In the genomic region with DNA sequence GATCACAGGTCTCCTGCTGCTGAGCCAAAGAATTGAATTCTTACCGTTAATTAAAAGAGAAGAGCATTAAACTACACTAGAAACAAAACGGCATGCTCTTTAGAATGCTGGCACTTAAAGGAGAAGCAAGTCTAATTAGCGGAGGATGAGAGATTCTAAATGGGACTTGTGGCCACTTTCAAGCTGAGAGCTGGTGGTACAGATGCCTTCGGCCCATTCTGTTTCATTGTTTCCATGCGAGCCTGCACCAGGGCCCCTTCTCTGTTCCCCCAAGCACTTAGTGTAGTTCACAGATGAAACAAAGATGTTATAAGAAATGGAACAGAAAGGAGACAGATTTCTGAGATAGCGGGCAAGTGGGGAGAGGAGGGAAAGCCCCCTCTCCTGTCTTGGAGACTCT, we compare ENCODE assay signal across 21 mouse cellular contexts. TPM values are rescaled to one million over a fixed set of nuclear protein-coding genes. Genes with fewer than 3 reads are reported as not detected.
A peak's percentile ranks its signal among the peaks of the same experiment; 100 is the strongest.
DNase-seq lines count a peak whose midpoint lies in the region; ATAC-seq and TF ChIP-seq lines count a peak whose summit lies in the region.
"Had no signal": no experiment of that assay in that cellular context is flagged by ENCODE, and none has a peak within 500 bp of the region (broad histone marks: within the 10 kb centered on the region; RNA-seq: fewer than 3 reads in every experiment).

No protein-coding gene starts in this region.

- H3K27ac ChIP-seq in heart, embryonic 10.5 days, result no peak overlapping the region
- H3K27ac ChIP-seq in forebrain, embryonic 13.5 days, result no peak overlapping the region; the same call in 1 of the 2 replicates
- H3K27ac ChIP-seq in hindbrain, postnatal 0 days, result no peak overlapping the region
- H3K27ac ChIP-seq in neural tube, embryonic 11.5 days (ENCODE audit: low read depth, low read length), result 0 out of 2 replicates have a peak overlapping the region, but pooled peaks have one; percentile 29
- no peak overlapping the region for H3K27ac ChIP-seq in intestine, postnatal 0 days (ENCODE audit: low read depth, low read length)
- H3K27ac ChIP-seq: embryonic facial prominence, embryonic 13.5 days; limb, embryonic 15.5 days had no signal

- H3K9ac ChIP-seq in forebrain, embryonic 13.5 days, result no peak overlapping the region
- no peak overlapping the region for H3K9ac ChIP-seq in hindbrain, postnatal 0 days (replicated peaks; ENCODE audit: low read length)
- H3K9ac ChIP-seq in neural tube, embryonic 11.5 days (ENCODE audit: low read length), result no peak overlapping the region
- no peak overlapping the region for H3K9ac ChIP-seq in intestine, postnatal 0 days (ENCODE audit: low read depth, low read length)
- H3K9ac ChIP-seq: embryonic facial prominence, embryonic 13.5 days; limb, embryonic 15.5 days had no signal

- peaks cover 7% of the 10 kb centered on the region; the same call in 1 of the 2 replicates for H3K4me1 ChIP-seq in heart, embryonic 10.5 days
- H3K4me1 ChIP-seq in forebrain, embryonic 13.5 days, result peaks cover 26% of the 10 kb centered on the region
- peaks cover 6% of the 10 kb centered on the region for H3K4me1 ChIP-seq in hindbrain, postnatal 0 days (ENCODE audit: insufficient read depth, low read length)
- H3K4me1 ChIP-seq in neural tube, embryonic 11.5 days (ENCODE audit: control insufficient read depth, insufficient read depth, low read length), result peaks cover 12% of the 10 kb centered on the region
- H3K4me1 ChIP-seq in intestine, postnatal 0 days (replicated peaks; ENCODE audit: control insufficient read depth, insufficient read depth, low read length), result no peaks in the 10 kb centered on the region

- H3K9me3 ChIP-seq in heart, embryonic 10.5 days, result no peaks in the 10 kb centered on the region
- no peaks in the 10 kb centered on the region for H3K9me3 ChIP-seq in forebrain, embryonic 13.5 days (replicated peaks)
- H3K9me3 ChIP-seq in hindbrain, postnatal 0 days (ENCODE audit: low read length), result no peaks in the 10 kb centered on the region
- no peaks in the 10 kb centered on the region for H3K9me3 ChIP-seq in neural tube, embryonic 11.5 days (ENCODE audit: control insufficient read depth, low read length)
- H3K9me3 ChIP-seq in intestine, postnatal 0 days (ENCODE audit: control insufficient read depth), result no peaks in the 10 kb centered on the region
- H3K9me3 ChIP-seq: embryonic facial prominence, embryonic 13.5 days; limb, embryonic 15.5 days had no signal

- peak; percentile 19 for DNase-seq in heart, embryonic 10.5 days (ENCODE audit: low spot score)
- DNase-seq in heart, postnatal 14 days, result no peak
- no peak for DNase-seq in hindbrain, postnatal 0 days (ENCODE audit: low spot score)
- DNase-seq in neural tube, embryonic 11.5 days (ENCODE audit: low spot score), result no peak
- DNase-seq in lung, postnatal 10 days, result no peak
- no peak for DNase-seq in c-Kit-positive CD71-positive TER-119-positive erythroid progenitor cells, embryonic 14.5 days (ENCODE audit: low spot score)
- DNase-seq: adrenal gland, adult 8-10 months; cerebellum, adult 18-20 months; kidney, adult 2 months; kidney, postnatal 4 days had no signal

- peak; percentile 19; the same call in 1 of the 2 replicates for ATAC-seq in forebrain, embryonic 13.5 days
- ATAC-seq in hindbrain, postnatal 0 days, result no peak
- no peak for ATAC-seq in neural tube, embryonic 11.5 days (ENCODE audit: insufficient read depth, low FRiP score, low TSS enrichment)
- ATAC-seq in intestine, postnatal 0 days, result no peak

- no peak for TF ChIP-seq CTCF in hindbrain, postnatal 0 days (IDR thresholded peaks at IDR 0.05; ENCODE audit: low read depth)
- no peak for TF ChIP-seq CTCF in intestine, postnatal 0 days (IDR thresholded peaks at IDR 0.05; ENCODE audit: low read depth)

- H3K27me3 ChIP-seq in heart, embryonic 10.5 days (ENCODE audit: insufficient read depth, poor library complexity, severe bottlenecking), result no peaks in the 10 kb centered on the region
- peaks cover 43% of the 10 kb centered on the region for H3K27me3 ChIP-seq in forebrain, embryonic 13.5 days
- no peaks in the 10 kb centered on the region for H3K27me3 ChIP-seq in hindbrain, postnatal 0 days (ENCODE audit: insufficient read depth, low read length)
- no peaks in the 10 kb centered on the region for H3K27me3 ChIP-seq in neural tube, embryonic 11.5 days (ENCODE audit: control insufficient read depth, insufficient read depth, low read length)
- H3K27me3 ChIP-seq in intestine, postnatal 0 days (replicated peaks; ENCODE audit: control insufficient read depth, insufficient read depth, low read length), result no peaks in the 10 kb centered on the region
- H3K27me3 ChIP-seq: limb, embryonic 15.5 days had no signal

- no peak overlapping the region for H3K4me3 ChIP-seq in heart, embryonic 10.5 days
- H3K4me3 ChIP-seq in forebrain, embryonic 13.5 days, result no peak overlapping the region
- no peak overlapping the region for H3K4me3 ChIP-seq in hindbrain, postnatal 0 days (ENCODE audit: low read length)
- no peak overlapping the region for H3K4me3 ChIP-seq in neural tube, embryonic 11.5 days (ENCODE audit: low read depth, low read length)
- no peak overlapping the region for H3K4me3 ChIP-seq in intestine, postnatal 0 days (ENCODE audit: low read depth, low read length)
- H3K4me3 ChIP-seq: embryonic facial prominence, embryonic 13.5 days had no signal

- H3K4me2 ChIP-seq in forebrain, embryonic 13.5 days, result peak overlapping the region; percentile 58
- peak overlapping the region; percentile 61; the same call in 1 of the 2 replicates for H3K4me2 ChIP-seq in hindbrain, postnatal 0 days (ENCODE audit: low read depth, low read length)
- no peak overlapping the region for H3K4me2 ChIP-seq in neural tube, embryonic 11.5 days (ENCODE audit: low read depth)
- no peak overlapping the region for H3K4me2 ChIP-seq in intestine, postnatal 0 days (replicated peaks; ENCODE audit: low read depth)

- WGBS in heart, embryonic 10.5 days, result 78% methylated on average over 6 of the region's 6 CpGs
- WGBS in forebrain, embryonic 13.5 days, result 3% methylated on average over 6 of the region's 6 CpGs
- WGBS in hindbrain, postnatal 0 days, result 24% methylated on average over 6 of the region's 6 CpGs
- 46% methylated on average over 6 of the region's 6 CpGs for WGBS in neural tube, embryonic 11.5 days
- WGBS in intestine, postnatal 0 days, result 88% methylated on average over 6 of the region's 6 CpGs

- intact Hi-C loops in heart, postnatal 14 days (cut with DNase I), result no loop called here

- H3K36me3 ChIP-seq in heart, embryonic 10.5 days, result no peaks in the 10 kb centered on the region
- H3K36me3 ChIP-seq in forebrain, embryonic 13.5 days (ENCODE audit: poor library complexity, severe bottlenecking), result no peaks in the 10 kb centered on the region
- H3K36me3 ChIP-seq in hindbrain, postnatal 0 days (ENCODE audit: insufficient read depth, low read length), result no peaks in the 10 kb centered on the region
- H3K36me3 ChIP-seq in neural tube, embryonic 11.5 days (ENCODE audit: control insufficient read depth, insufficient read depth, low read length), result no peaks in the 10 kb centered on the region
- H3K36me3 ChIP-seq in intestine, postnatal 0 days (ENCODE audit: control insufficient read depth, insufficient read depth), result no peaks in the 10 kb centered on the region
- H3K36me3 ChIP-seq: embryonic facial prominence, embryonic 13.5 days; limb, embryonic 15.5 days had no signal

RNA-seq across cellular contexts. Expression of a gene that starts 30.2 kb away (rescaled TPM):
- polyA plus RNA-seq in heart, embryonic 10.5 days (2016; fragmentation: Nextera tagmentation; extraction: Ambion mirVana), result 0.09 and 0.18 TPM in 2 replicates
- 1 to 10 TPM; 1.0 to 1.3 TPM for total RNA-seq in heart, postnatal 14 days (2021)
- polyA plus RNA-seq in forebrain, embryonic 13.5 days (2015; fragmentation: Nextera tagmentation; extraction: Ambion mirVana), result 0.12 and 0.13 TPM in 2 replicates
- total RNA-seq in hindbrain, postnatal 0 days (2014; rRNA removed), result 10.5 and 11.1 TPM in 2 replicates
- polyA plus RNA-seq in hindbrain, postnatal 0 days (2015; fragmentation: Nextera tagmentation; extraction: Ambion mirVana), result 0.48 and 0.55 TPM in 2 replicates
- 1.1 and 1.2 TPM in 2 replicates for polyA plus RNA-seq in neural tube, embryonic 11.5 days (2014; fragmentation: Nextera tagmentation; extraction: Ambion mirVana)
- 0.07 and 0.08 TPM in 2 replicates for polyA plus RNA-seq in intestine, postnatal 0 days (2015; fragmentation: Nextera tagmentation; extraction: Ambion mirVana)
- total RNA-seq: common myeloid progenitor, adult 5-6 weeks; granulocyte monocyte progenitor cell, adult 5-6 weeks; hematopoietic stem cell, adult 5-6 weeks; megakaryocyte-erythroid progenitor cell, adult 5-6 weeks had no signal

RNA-seq across cellular contexts. Expression of a gene that starts 42.3 kb away (rescaled TPM):
- polyA plus RNA-seq in heart, embryonic 10.5 days (2016; fragmentation: Nextera tagmentation; extraction: Ambion mirVana), result 78.3 and 101 TPM in 2 replicates
- 10 to 100 TPM; 26.4 to 31.5 TPM for total RNA-seq in heart, postnatal 14 days (2021)
- polyA plus RNA-seq in forebrain, embryonic 13.5 days (2015; fragmentation: Nextera tagmentation; extraction: Ambion mirVana), result 121 and 123 TPM in 2 replicates
- total RNA-seq in hindbrain, postnatal 0 days (2014; rRNA removed), result 62.7 and 71.2 TPM in 2 replicates
- polyA plus RNA-seq in hindbrain, postnatal 0 days (2015; fragmentation: Nextera tagmentation; extraction: Ambion mirVana), result 74.8 and 77.7 TPM in 2 replicates
- polyA plus RNA-seq in neural tube, embryonic 11.5 days (2014; fragmentation: Nextera tagmentation; extraction: Ambion mirVana), result 141 and 149 TPM in 2 replicates
- polyA plus RNA-seq in intestine, postnatal 0 days (2015; fragmentation: Nextera tagmentation; extraction: Ambion mirVana), result 36.3 and 38.0 TPM in 2 replicates

RNA-seq across cellular contexts. Expression of a gene that starts 47.9 kb away (rescaled TPM):
- polyA plus RNA-seq in heart, embryonic 10.5 days (2016; fragmentation: Nextera tagmentation; extraction: Ambion mirVana), result 1.5 and 43.0 TPM in 2 replicates
- not detected for total RNA-seq in heart, postnatal 14 days (2021)
- 0.37 TPM in 1 of 2 replicates, not detected in the other for polyA plus RNA-seq in forebrain, embryonic 13.5 days (2015; fragmentation: Nextera tagmentation; extraction: Ambion mirVana)
- total RNA-seq in hindbrain, postnatal 0 days (2014; rRNA removed), result not detected in 2 replicates
- polyA plus RNA-seq in hindbrain, postnatal 0 days (2015; fragmentation: Nextera tagmentation; extraction: Ambion mirVana), result not detected in 2 replicates
- polyA plus RNA-seq in neural tube, embryonic 11.5 days (2014; fragmentation: Nextera tagmentation; extraction: Ambion mirVana), result 0.08 and 0.16 TPM in 2 replicates
- polyA plus RNA-seq in intestine, postnatal 0 days (2015; fragmentation: Nextera tagmentation; extraction: Ambion mirVana), result 7.5 and 8.7 TPM in 2 replicates
- total RNA-seq: common myeloid progenitor, adult 5-6 weeks; granulocyte monocyte progenitor cell, adult 5-6 weeks; hematopoietic stem cell, adult 5-6 weeks; layer of hippocampus, postnatal 25 days; left cerebral cortex, postnatal 14 days; megakaryocyte-erythroid progenitor cell, adult 5-6 weeks had no signal
- polyA plus RNA-seq: embryonic facial prominence, embryonic 13.5 days; small intestine, adult 2 months had no signal

Comparison
In these comparisons a context has a peak if more than half of its experiments do, and no peak if none do; other contexts are left out.
1. H3K4me2 ChIP-seq: peak in forebrain, embryonic 13.5 days (single experiment) and hindbrain, postnatal 0 days (single experiment); none in neural tube, embryonic 11.5 days (single experiment) and intestine, postnatal 0 days (single experiment).